Mouse (Mus musculus): ENCODE data around the gene Kcnk15. TPM values are rescaled to one million over a fixed set of nuclear protein-coding genes. Genes with fewer than 3 reads are reported as not detected.
A peak's percentile ranks its signal among the peaks of the same experiment; 100 is the strongest.

The Kcnk15 gene
- not detected in 2 replicates for polyA plus RNA-seq (2016; fragmentation: Nextera tagmentation; extraction: Ambion mirVana)

- H3K9me3 ChIP-seq = no peaks in the 10 kb centered on the region
- no peak within 1 kb of the TSS for H3K27ac ChIP-seq
- DNase-seq (ENCODE audit: low spot score) = no peak
- peak within 1 kb of the TSS; percentile 42 for H3K4me3 ChIP-seq
- peaks cover 94% of the 10 kb centered on the region for H3K27me3 ChIP-seq (ENCODE audit: insufficient read depth, poor library complexity, severe bottlenecking)
- 2% methylated on average over 38 of the region's 38 CpGs for WGBS
- peaks cover 12% of the 10 kb centered on the region for H3K4me1 ChIP-seq
- H3K36me3 ChIP-seq = no peaks in the 10 kb centered on the region
These were observed at the start of gene Kcnk15 for GRCm38 (mm10) chr2:163853461-163853901. TSS of gene Kcnk15 (plus strand) at chr2:163853651.

GRCm38 (mm10) chr2:163803838-163804237 is 49.6 kb upstream of the Kcnk15 start:
- Histone ChIP-seq H3K9me3 (no peaks in the 10 kb centered on the region), H3K36me3 (no peaks in the 10 kb centered on the region), H3K27me3 (ENCODE audit: insufficient read depth, poor library complexity, severe bottlenecking) (no peaks in the 10 kb centered on the region), H3K4me3 (no peak overlapping the region), H3K27ac (no peak overlapping the region), H3K4me1 (0 out of 2 replicates have a peak, but pooled peaks cover 3% of the 10 kb centered on the region)
- WGBS = 63% methylated on average over 5 of the region's 5 CpGs
- no peak for DNase-seq (ENCODE audit: low spot score)

- no peaks in the 10 kb centered on the region for H3K36me3 ChIP-seq
- no peak overlapping the region for H3K27ac ChIP-seq
- H3K9me3 ChIP-seq = no peaks in the 10 kb centered on the region
- no peaks in the 10 kb centered on the region for H3K27me3 ChIP-seq (ENCODE audit: insufficient read depth, poor library complexity, severe bottlenecking)
- 0 out of 2 replicates have a peak, but pooled peaks cover 7% of the 10 kb centered on the region for H3K4me1 ChIP-seq
- no peak for DNase-seq (ENCODE audit: low spot score)
- no peak overlapping the region for H3K4me3 ChIP-seq
- WGBS = 81% methylated on average over 4 of the region's 4 CpGs
These were observed 44.3 kb upstream of the Kcnk15 start for GRCm38 (mm10) chr2:163809166-163809565.

GRCm38 (mm10) chr2:163809704-163810103 is 43.7 kb upstream of the Kcnk15 start:
- no peak overlapping the region for H3K4me3 ChIP-seq
- WGBS = 54% methylated on average over 7 of the region's 7 CpGs
- no peaks in the 10 kb centered on the region for H3K36me3 ChIP-seq
- H3K27ac ChIP-seq = no peak overlapping the region
- 0 out of 2 replicates have a peak, but pooled peaks cover 7% of the 10 kb centered on the region for H3K4me1 ChIP-seq
- H3K9me3 ChIP-seq = no peaks in the 10 kb centered on the region
- no peaks in the 10 kb centered on the region for H3K27me3 ChIP-seq (ENCODE audit: insufficient read depth, poor library complexity, severe bottlenecking)
- no peak for DNase-seq (ENCODE audit: low spot score)

GRCm38 (mm10) chr2:163813077-163813476 is 40.4 kb upstream of the Kcnk15 start:
- Histone ChIP-seq H3K27me3 (ENCODE audit: insufficient read depth, poor library complexity, severe bottlenecking) (no peaks in the 10 kb centered on the region), H3K9me3 (no peaks in the 10 kb centered on the region), H3K4me1 (0 out of 2 replicates have a peak, but pooled peaks cover 7% of the 10 kb centered on the region), H3K27ac (no peak overlapping the region), H3K4me3 (no peak overlapping the region), H3K36me3 (no peaks in the 10 kb centered on the region)
- no peak for DNase-seq (ENCODE audit: low spot score)
- WGBS = 58% methylated on average over 5 of the region's 5 CpGs

- no peaks in the 10 kb centered on the region for H3K27me3 ChIP-seq (ENCODE audit: insufficient read depth, poor library complexity, severe bottlenecking)
- DNase-seq (ENCODE audit: low spot score) = no peak
- WGBS = 80% methylated on average over 9 of the region's 9 CpGs
These were observed 38.5 kb upstream of the Kcnk15 start for GRCm38 (mm10) chr2:163814739-163815465.

GRCm38 (mm10) chr2:163820607-163821006 is 32.8 kb upstream of the Kcnk15 start, which contains the start of gene Ccn5:
TSS of gene Ccn5 (plus strand) at chr2:163820861.
- no peaks in the 10 kb centered on the region for H3K36me3 ChIP-seq
- no peaks in the 10 kb centered on the region for H3K9me3 ChIP-seq
- H3K27me3 ChIP-seq (ENCODE audit: insufficient read depth, poor library complexity, severe bottlenecking) = peaks cover 12% of the 10 kb centered on the region; the same call in 1 of the 2 replicates
- 67% methylated on average over 4 of the region's 4 CpGs for WGBS
- H3K4me1 ChIP-seq = peaks cover 9% of the 10 kb centered on the region; the same call in 1 of the 2 replicates
- DNase-seq (ENCODE audit: low spot score) = no peak
- no peak within 1 kb of the TSS for H3K27ac ChIP-seq
- H3K4me3 ChIP-seq = no peak within 1 kb of the TSS

More at GRCm38 (mm10) chr2:163814739-163815465, 38.5 kb upstream of the Kcnk15 start:
- H3K36me3 ChIP-seq = no peaks in the 10 kb centered on the region
- no peak overlapping the region for H3K27ac ChIP-seq
- no peak overlapping the region for H3K4me3 ChIP-seq
- no peaks in the 10 kb centered on the region for H3K9me3 ChIP-seq
- H3K4me1 ChIP-seq = 0 out of 2 replicates have a peak, but pooled peaks cover 7% of the 10 kb centered on the region

- Histone ChIP-seq H3K9me3 (no peaks in the 10 kb centered on the region), H3K27me3 (ENCODE audit: insufficient read depth, poor library complexity, severe bottlenecking) (peaks cover 12% of the 10 kb centered on the region; the same call in 1 of the 2 replicates), H3K4me3 (peak overlapping the region; percentile 38; the same call in 1 of the 2 replicates), H3K27ac (0 out of 2 replicates have a peak overlapping the region, but pooled peaks have one; percentile 16), H3K4me1 (peaks cover 14% of the 10 kb centered on the region; the same call in 1 of the 2 replicates), H3K36me3 (no peaks in the 10 kb centered on the region)
- WGBS = 4% methylated on average over 4 of the region's 4 CpGs
- DNase-seq (ENCODE audit: low spot score) = no peak
These were observed 30.2 kb upstream of the Kcnk15 start for GRCm38 (mm10) chr2:163823248-163823647.

- H3K4me3 ChIP-seq = peak overlapping the region; percentile 38
- WGBS = 22% methylated on average over 11 of the region's 11 CpGs
- no peaks in the 10 kb centered on the region for H3K36me3 ChIP-seq
- H3K4me1 ChIP-seq = peaks cover 14% of the 10 kb centered on the region; the same call in 1 of the 2 replicates
- H3K27ac ChIP-seq = 0 out of 2 replicates have a peak overlapping the region, but pooled peaks have one; percentile 16
- H3K9me3 ChIP-seq = no peaks in the 10 kb centered on the region
- no peak for DNase-seq (ENCODE audit: low spot score)
- peaks cover 16% of the 10 kb centered on the region; the same call in 1 of the 2 replicates for H3K27me3 ChIP-seq (ENCODE audit: insufficient read depth, poor library complexity, severe bottlenecking)
These were observed 29.7 kb upstream of the Kcnk15 start for GRCm38 (mm10) chr2:163823771-163824170.

GRCm38 (mm10) chr2:163825861-163826260 is 27.6 kb upstream of the Kcnk15 start:
- Histone ChIP-seq H3K36me3 (no peaks in the 10 kb centered on the region), H3K4me3 (no peak overlapping the region), H3K27ac (no peak overlapping the region), H3K9me3 (no peaks in the 10 kb centered on the region), H3K27me3 (ENCODE audit: insufficient read depth, poor library complexity, severe bottlenecking) (peaks cover 13% of the 10 kb centered on the region; the same call in 1 of the 2 replicates), H3K4me1 (peaks cover 14% of the 10 kb centered on the region; the same call in 1 of the 2 replicates)
- no peak for DNase-seq (ENCODE audit: low spot score)
- 89% methylated on average over 1 of the region's 1 CpGs for WGBS

GRCm38 (mm10) chr2:163826494-163826893 is 27.0 kb upstream of the Kcnk15 start:
- Histone ChIP-seq H3K36me3 (no peaks in the 10 kb centered on the region), H3K4me3 (no peak overlapping the region), H3K4me1 (peaks cover 14% of the 10 kb centered on the region; the same call in 1 of the 2 replicates), H3K27ac (no peak overlapping the region), H3K9me3 (no peaks in the 10 kb centered on the region), H3K27me3 (ENCODE audit: insufficient read depth, poor library complexity, severe bottlenecking) (peaks cover 8% of the 10 kb centered on the region; the same call in 1 of the 2 replicates)
- WGBS = 82% methylated on average over 5 of the region's 5 CpGs
- no peak for DNase-seq (ENCODE audit: low spot score)

- WGBS = 48% methylated on average over 1 of the region's 1 CpGs
- Histone ChIP-seq H3K9me3 (no peaks in the 10 kb centered on the region), H3K4me1 (0 out of 2 replicates have a peak, but pooled peaks cover 5% of the 10 kb centered on the region), H3K27ac (no peak overlapping the region), H3K4me3 (no peak overlapping the region), H3K27me3 (ENCODE audit: insufficient read depth, poor library complexity, severe bottlenecking) (peaks cover 5% of the 10 kb centered on the region; the same call in 1 of the 2 replicates), H3K36me3 (no peaks in the 10 kb centered on the region)
- DNase-seq (ENCODE audit: low spot score) = no peak
These were observed 22.3 kb upstream of the Kcnk15 start for GRCm38 (mm10) chr2:163831163-163831562.

GRCm38 (mm10) chr2:163838043-163838442 is 15.4 kb upstream of the Kcnk15 start:
- DNase-seq (ENCODE audit: low spot score) = peak; percentile 84
- Histone ChIP-seq H3K9me3 (no peaks in the 10 kb centered on the region), H3K4me3 (no peak overlapping the region), H3K27ac (no peak overlapping the region), H3K36me3 (no peaks in the 10 kb centered on the region), H3K4me1 (no peaks in the 10 kb centered on the region), H3K27me3 (ENCODE audit: insufficient read depth, poor library complexity, severe bottlenecking) (peaks cover 3% of the 10 kb centered on the region; the same call in 1 of the 2 replicates)
- 17% methylated on average over 9 of the region's 9 CpGs for WGBS

Data from heart, embryonic 10.5 days (tissue).